10 mouse cellular contexts compared by ENCODE assay signal in genomic region chr2:32852156-32852555, GRCm38 (mm10). TPM values are rescaled to one million over a fixed set of nuclear protein-coding genes. Genes with fewer than 3 reads are reported as not detected.
A peak's percentile ranks its signal among the peaks of the same experiment; 100 is the strongest.
DNase-seq lines count a peak whose midpoint lies in the region; ATAC-seq and TF ChIP-seq lines count a peak whose summit lies in the region.
"Had no signal": no experiment of that assay in that cellular context is flagged by ENCODE, and none has a peak within 500 bp of the region (broad histone marks: within the 10 kb centered on the region; RNA-seq: fewer than 3 reads in every experiment).

No protein-coding gene starts in this region.

- H3K9me3 ChIP-seq in forebrain, embryonic 13.5 days (replicated peaks), result no peaks in the 10 kb centered on the region
- no peaks in the 10 kb centered on the region for H3K9me3 ChIP-seq in liver, postnatal 0 days (ENCODE audit: low read length)
- H3K9me3 ChIP-seq in neural tube, embryonic 15.5 days (replicated peaks), result no peaks in the 10 kb centered on the region
- H3K9me3 ChIP-seq: heart, embryonic 15.5 days had no signal

- intact Hi-C loops in gastrocnemius, adult 2 months (cut with DNase I), result no loop called here
- intact Hi-C loops in gastrocnemius, postnatal 14 days (cut with DNase I; ENCODE audit: low total_unique reads), result no loop called here

- H3K36me3 ChIP-seq in forebrain, embryonic 13.5 days (ENCODE audit: poor library complexity, severe bottlenecking), result no peaks in the 10 kb centered on the region
- H3K36me3 ChIP-seq in liver, postnatal 0 days (replicated peaks; ENCODE audit: insufficient read depth, low read length), result no peaks in the 10 kb centered on the region
- no peaks in the 10 kb centered on the region for H3K36me3 ChIP-seq in neural tube, embryonic 15.5 days
- H3K36me3 ChIP-seq: heart, embryonic 15.5 days had no signal

- 0 out of 2 replicates have a peak, but pooled peaks cover 6% of the 10 kb centered on the region for H3K27me3 ChIP-seq in forebrain, embryonic 13.5 days
- peaks cover 8% of the 10 kb centered on the region; the same call in 1 of the 2 replicates for H3K27me3 ChIP-seq in liver, postnatal 0 days (ENCODE audit: insufficient read depth, low read length)
- H3K27me3 ChIP-seq in neural tube, embryonic 15.5 days (replicated peaks), result peaks cover 7% of the 10 kb centered on the region; the same call in 1 of the 2 replicates
- H3K27me3 ChIP-seq: CH12.LX had no signal

- H3K4me3 ChIP-seq in gastrocnemius, adult 2 months, result no peak overlapping the region
- H3K4me3 ChIP-seq in forebrain, embryonic 13.5 days, result no peak overlapping the region
- H3K4me3 ChIP-seq in liver, postnatal 0 days (ENCODE audit: low read depth, low read length), result no peak overlapping the region
- H3K4me3 ChIP-seq in neural tube, embryonic 15.5 days (replicated peaks), result peak overlapping the region; percentile 20; the same call in 1 of the 2 replicates
- H3K4me3 ChIP-seq: heart, embryonic 15.5 days had no signal

- H3K27ac ChIP-seq in gastrocnemius, adult 2 months, result no peak overlapping the region
- no peak overlapping the region for H3K27ac ChIP-seq in forebrain, embryonic 13.5 days
- no peak overlapping the region for H3K27ac ChIP-seq in liver, postnatal 0 days (ENCODE audit: low read depth)
- H3K27ac ChIP-seq in neural tube, embryonic 15.5 days (replicated peaks), result 0 out of 2 replicates have a peak overlapping the region, but pooled peaks have one; percentile 18
- H3K27ac ChIP-seq: heart, embryonic 15.5 days had no signal

- peak; percentile 72 for ATAC-seq in cerebellum, adult (ENCODE audit: insufficient number of reproducible peaks, low FRiP score, low TSS enrichment)
- ATAC-seq in forebrain, embryonic 13.5 days, result no peak
- ATAC-seq in liver, postnatal 0 days, result no peak
- ATAC-seq in neural tube, embryonic 15.5 days (ENCODE audit: low FRiP score), result peak; percentile 64

- H3K4me2 ChIP-seq in forebrain, embryonic 13.5 days, result peak overlapping the region; percentile 31
- H3K4me2 ChIP-seq in liver, postnatal 0 days (ENCODE audit: low read depth, low read length), result no peak overlapping the region
- H3K4me2 ChIP-seq in neural tube, embryonic 15.5 days, result peak overlapping the region; percentile 53
- H3K4me2 ChIP-seq: heart, embryonic 15.5 days had no signal

- peak; percentile 19; the same call in 1 of the 2 replicates for TF ChIP-seq CTCF in gastrocnemius, adult 2 months (IDR thresholded peaks at IDR 0.05)
- TF ChIP-seq CTCF in liver, postnatal 0 days (IDR thresholded peaks at IDR 0.05; ENCODE audit: low read depth), result peak; percentile 45

- 0 out of 2 replicates have a peak overlapping the region, but pooled peaks have one; percentile 6 for H3K9ac ChIP-seq in forebrain, embryonic 13.5 days
- no peak overlapping the region for H3K9ac ChIP-seq in liver, postnatal 0 days (replicated peaks)
- peak overlapping the region; percentile 20; the same call in 1 of the 2 replicates for H3K9ac ChIP-seq in neural tube, embryonic 15.5 days (replicated peaks)
- H3K9ac ChIP-seq: heart, embryonic 15.5 days had no signal

- DNase-seq in gastrocnemius, adult 2 months, result peak; percentile 40
- no peak for DNase-seq in gastrocnemius, postnatal 14 days
- DNase-seq in kidney, adult 8-10 months, result peak; percentile 45 to 48
- peak; percentile 37 for DNase-seq in liver, postnatal 0 days
- peak; percentile 48 to 65 for DNase-seq in thymus, postnatal 36 days

- H3K4me1 ChIP-seq in forebrain, embryonic 13.5 days, result peaks cover 12% of the 10 kb centered on the region
- no peaks in the 10 kb centered on the region for H3K4me1 ChIP-seq in liver, postnatal 0 days (ENCODE audit: insufficient read depth)
- peaks cover 12% of the 10 kb centered on the region for H3K4me1 ChIP-seq in neural tube, embryonic 15.5 days

- no peak for TF ChIP-seq EP300 in liver, postnatal 0 days (IDR thresholded peaks at IDR 0.05; ENCODE audit: low read depth)

- 2% methylated on average over 20 of the region's 20 CpGs for WGBS in forebrain, embryonic 13.5 days
- WGBS in liver, postnatal 0 days (ENCODE audit: insufficient replicate concordance), result 6% methylated on average over 20 of the region's 20 CpGs
- WGBS in neural tube, embryonic 15.5 days, result 3% methylated on average over 20 of the region's 20 CpGs

RNA-seq across cellular contexts. Expression of gene Stxbp1, which starts 5.1 kb away (rescaled TPM):
- 1 to 10 TPM; 2.0 to 3.9 TPM for total RNA-seq in gastrocnemius, adult 2 months (2021)
- total RNA-seq in gastrocnemius, postnatal 14 days (2021), result 10 to 100 TPM in 1 of 2 experiments, 1 to 10 TPM in 1; 7.2 to 10.6 TPM
- polyA plus RNA-seq in forebrain, embryonic 13.5 days (2015; fragmentation: Nextera tagmentation; extraction: Ambion mirVana), result 97.5 and 109 TPM in 2 replicates
- polyA plus RNA-seq in liver, postnatal 0 days (2015; fragmentation: Nextera tagmentation; extraction: Ambion mirVana), result 2.1 and 2.3 TPM in 2 replicates
- 276 and 315 TPM in 2 replicates for polyA plus RNA-seq in neural tube, embryonic 15.5 days (2015; fragmentation: Nextera tagmentation; extraction: Ambion mirVana)

RNA-seq across cellular contexts. Expression of gene Fam129b, which starts 23.8 kb away (rescaled TPM):
- 1 to 10 TPM; 4.8 to 7.2 TPM for total RNA-seq in gastrocnemius, adult 2 months (2021)
- 10 to 100 TPM; 12.1 to 15.8 TPM for total RNA-seq in gastrocnemius, postnatal 14 days (2021)
- 21.1 and 23.7 TPM in 2 replicates for polyA plus RNA-seq in forebrain, embryonic 13.5 days (2015; fragmentation: Nextera tagmentation; extraction: Ambion mirVana)
- 5.2 and 5.9 TPM in 2 replicates for polyA plus RNA-seq in liver, postnatal 0 days (2015; fragmentation: Nextera tagmentation; extraction: Ambion mirVana)
- polyA plus RNA-seq in neural tube, embryonic 15.5 days (2015; fragmentation: Nextera tagmentation; extraction: Ambion mirVana), result 30.7 and 34.7 TPM in 2 replicates

Comparison
In these comparisons a context has a peak if more than half of its experiments do, and no peak if none do; other contexts are left out.
1. ATAC-seq: peak in cerebellum, adult (single experiment) and neural tube, embryonic 15.5 days (single experiment); none in forebrain, embryonic 13.5 days (single experiment) and liver, postnatal 0 days (single experiment).
2. RNA of gene Stxbp1, which starts 5.1 kb away (polyA plus RNA-seq): 276 to 315 TPM in neural tube, embryonic 15.5 days and 97.5 to 109 TPM in forebrain, embryonic 13.5 days; 2.1 to 2.3 TPM in liver, postnatal 0 days; every median in the first group is over 10 times any median in the second.